Mouse (Mus musculus): ENCODE data around the gene Mrpl23.

Gene Mrpl23

DNA sequence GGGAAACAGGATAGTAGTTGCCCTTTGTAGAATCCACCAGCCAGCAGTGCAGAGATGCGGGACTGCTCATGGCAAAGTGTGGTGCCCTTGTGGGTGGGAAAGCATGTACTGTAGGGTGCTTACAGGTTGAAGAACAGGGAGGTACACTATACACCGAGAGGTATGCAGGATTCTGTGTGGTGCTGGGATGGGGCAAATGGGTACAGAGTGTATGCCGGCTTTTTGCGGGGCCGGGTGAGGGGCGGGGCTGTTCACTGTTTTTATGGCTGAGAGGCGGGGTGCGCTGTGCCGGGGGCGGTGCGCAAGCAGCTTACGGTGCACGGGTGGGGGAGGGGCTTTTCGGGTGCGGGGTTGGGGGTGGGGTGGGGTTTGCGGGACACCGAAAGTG is at the start of gene Mrpl23:
TSS of gene Mrpl23 (plus strand) at position 16 of the 388 bp plus-strand sequence.
- in situ Hi-C loops (cut with MboI; ENCODE audit: unreplicated experiment in 2 of 2): loop anchor here in 1 of 2 experiments (5.0 kb wide), 1 partner anchor 85 kb away; no protein-coding TSS in a partner anchor

DNA sequence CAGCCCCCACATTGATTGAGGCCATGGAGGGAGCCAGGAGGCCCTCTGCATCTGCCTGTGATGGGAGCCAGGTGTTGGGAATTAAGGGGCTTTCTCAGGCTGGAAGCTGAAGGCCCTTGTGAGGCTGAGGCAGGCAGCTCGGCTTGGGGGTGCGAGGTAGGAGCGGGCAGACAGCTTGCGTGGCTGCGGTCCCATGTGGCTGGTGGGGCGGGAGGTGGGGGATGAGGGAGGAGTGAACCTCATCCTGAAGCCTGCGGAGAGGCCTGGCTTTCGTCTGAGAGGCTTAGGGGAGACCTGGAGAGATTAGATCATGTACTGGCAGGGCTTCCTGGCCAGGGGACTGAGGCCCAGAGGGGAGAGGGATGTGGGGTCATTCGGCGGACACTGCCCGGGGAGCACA is 49.4 kb upstream of the Mrpl23 start:
- in situ Hi-C loops (cut with MboI; ENCODE audit: unreplicated experiment in 2 of 2): no loop called here

DNA sequence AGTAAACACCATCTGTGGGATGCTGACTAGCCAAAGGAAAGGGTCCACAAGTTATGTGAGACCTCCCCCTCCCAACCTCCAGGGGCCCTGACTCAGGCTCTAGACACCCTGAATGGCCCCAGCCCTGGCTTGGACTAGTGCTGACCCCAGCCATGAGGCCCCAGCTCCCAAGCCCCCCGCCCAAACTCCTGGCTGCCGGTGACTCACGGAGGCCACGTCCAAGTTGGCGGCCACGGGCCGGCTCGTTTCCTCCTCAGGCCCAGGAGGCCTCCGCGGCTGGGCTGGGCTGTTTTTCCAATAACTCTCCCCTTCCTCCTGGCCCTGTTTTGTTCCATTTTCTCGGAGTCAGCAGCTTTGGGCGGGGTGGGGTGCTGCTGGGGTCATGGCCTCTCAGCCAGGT is 47.7 kb upstream of the Mrpl23 start:
- in situ Hi-C loops (cut with MboI; ENCODE audit: unreplicated experiment in 2 of 2): no loop called here

DNA sequence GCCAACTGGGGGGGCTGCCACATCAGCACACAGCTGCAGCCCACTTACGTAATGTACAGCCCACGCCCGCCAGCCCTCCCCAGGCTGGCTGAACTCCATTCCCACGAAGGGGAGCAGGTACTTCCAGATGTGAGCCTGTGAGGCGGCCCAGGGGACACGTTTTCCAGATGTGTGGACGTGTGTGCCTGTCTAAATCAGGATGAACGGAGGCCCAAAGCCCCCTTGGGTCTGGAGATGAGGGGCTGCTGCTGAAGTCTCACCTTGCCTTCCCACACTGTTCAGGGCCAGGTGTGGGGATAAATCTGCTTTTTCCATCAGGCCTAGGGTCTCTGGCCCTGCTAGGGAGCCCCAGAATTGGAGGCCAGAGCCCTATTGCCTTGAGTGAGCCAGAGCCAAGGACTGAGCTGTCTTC is 45.7 kb upstream of the Mrpl23 start:
- in situ Hi-C loops (cut with MboI; ENCODE audit: unreplicated experiment in 2 of 2): no loop called here

DNA sequence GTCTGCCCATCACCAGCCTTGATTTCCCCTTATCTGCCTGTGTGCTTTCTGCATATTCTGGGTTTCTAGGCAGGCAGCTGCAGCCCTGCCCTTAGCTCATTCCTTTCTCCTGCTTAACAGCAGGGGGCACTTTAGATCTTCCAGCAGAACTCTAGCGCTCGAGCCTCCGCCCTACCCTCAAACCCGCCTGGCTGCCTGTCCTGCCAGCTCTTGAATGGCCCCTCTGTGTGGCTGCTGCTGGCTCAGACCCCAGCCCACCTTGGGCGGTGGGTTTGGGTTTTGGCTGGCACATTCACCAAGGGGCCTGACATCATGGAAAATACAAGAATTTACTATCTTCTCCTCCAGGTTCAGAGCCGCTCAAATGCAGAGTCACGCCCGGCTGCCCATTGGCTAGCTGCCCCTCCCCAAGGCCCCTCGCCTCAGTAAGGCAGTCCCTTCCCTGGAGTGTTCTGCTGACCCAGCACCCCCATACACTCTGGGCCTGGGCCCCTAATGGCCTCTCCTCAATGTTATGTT is 45.1 kb upstream of the Mrpl23 start:
- in situ Hi-C loops (cut with MboI; ENCODE audit: unreplicated experiment in 2 of 2): no loop called here

DNA sequence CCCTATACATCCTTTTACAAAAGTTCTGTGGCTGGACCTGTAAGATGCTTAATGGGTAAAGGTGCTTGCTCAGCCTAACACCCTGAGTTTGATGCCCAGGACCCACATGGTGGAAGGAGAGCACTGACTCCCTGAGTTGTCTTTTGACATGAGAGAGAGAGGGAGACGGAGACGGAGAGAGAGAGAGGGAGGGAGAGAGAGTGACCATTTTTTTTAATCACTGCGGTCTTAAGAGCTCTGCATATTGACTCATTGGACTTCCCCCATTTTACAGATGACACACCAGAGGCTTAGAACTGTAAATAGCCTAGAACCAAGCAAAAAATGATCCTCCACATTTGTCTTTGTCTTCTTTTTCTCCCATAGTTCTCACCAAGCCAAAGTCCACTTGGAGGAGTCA is 44.4 kb upstream of the Mrpl23 start:
- in situ Hi-C loops (cut with MboI; ENCODE audit: unreplicated experiment in 2 of 2): no loop called here

DNA sequence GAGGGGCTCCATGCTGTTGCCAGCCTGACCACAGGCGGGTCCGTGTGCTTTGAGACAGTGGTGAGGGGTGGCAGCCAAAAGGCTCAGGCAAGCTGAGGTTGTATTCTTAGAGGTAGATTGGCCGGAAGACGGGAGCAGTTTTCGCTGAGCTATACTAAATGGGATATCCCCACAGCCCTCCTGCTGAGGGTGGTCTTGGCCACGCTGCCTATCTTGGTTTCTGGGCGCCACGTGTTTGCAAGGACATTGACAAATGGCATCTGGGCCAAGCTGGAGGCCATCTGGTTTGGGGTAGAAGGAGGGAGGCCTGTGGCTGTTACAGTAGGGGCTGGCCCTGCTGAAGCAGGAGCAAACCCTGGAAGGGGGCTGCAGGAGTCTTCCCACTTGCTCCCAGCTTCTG is 39.0 kb upstream of the Mrpl23 start:
- in situ Hi-C loops (cut with MboI; ENCODE audit: unreplicated experiment in 2 of 2): loop anchor here in 1 of 2 experiments (10.0 kb wide), 1 partner anchor 91 kb away; no protein-coding TSS in a partner anchor

DNA sequence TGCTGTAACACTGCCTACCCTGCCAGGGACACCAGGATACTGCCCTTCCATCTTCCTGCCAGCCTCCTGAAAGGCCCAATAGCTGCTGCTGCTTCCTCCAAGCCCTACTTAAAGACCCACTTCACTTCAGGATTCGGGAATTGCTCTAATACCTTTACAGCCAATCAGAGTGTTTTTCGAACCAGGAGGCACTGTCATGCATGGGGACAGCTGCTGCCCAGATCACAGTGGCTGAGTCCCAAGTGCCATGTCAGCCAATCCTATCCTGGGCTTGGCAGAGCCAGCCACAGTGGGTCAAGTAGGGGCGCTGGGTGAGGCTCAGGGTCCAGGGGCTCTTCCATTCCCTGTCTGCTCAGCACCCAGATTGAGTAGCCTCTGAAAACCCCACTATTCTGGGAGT is 36.3 kb upstream of the Mrpl23 start:
- in situ Hi-C loops (cut with MboI; ENCODE audit: unreplicated experiment in 2 of 2): loop anchor here (5.0 to 10.0 kb wide), 4 partner anchors 41 to 159 kb away; partner anchors contain the start of gene Tnni2 (in 2 of the 2)

DNA sequence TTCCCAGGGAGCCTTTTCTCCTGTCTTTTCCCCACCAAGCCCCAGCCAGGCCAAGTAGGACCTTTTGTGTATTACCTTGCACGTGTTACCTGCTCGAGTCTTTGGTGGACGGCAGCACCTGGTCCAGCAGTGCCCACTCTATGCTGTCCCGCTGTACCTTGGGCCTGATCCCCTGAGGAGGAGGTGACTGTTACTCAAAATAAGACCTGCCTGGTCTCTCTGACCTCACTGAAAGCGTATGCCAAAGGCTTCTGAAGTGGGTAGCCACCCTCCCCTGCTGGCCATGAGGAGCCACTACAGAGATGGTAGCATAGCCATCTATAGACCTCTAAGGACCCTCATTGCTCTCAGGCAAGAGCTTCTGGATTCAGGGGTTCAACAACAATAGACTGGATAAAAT is 35.7 kb upstream of the Mrpl23 start:
- in situ Hi-C loops (cut with MboI; ENCODE audit: unreplicated experiment in 2 of 2): loop anchor here (5.0 to 10.0 kb wide), 4 partner anchors 41 to 159 kb away; partner anchors contain the start of gene Tnni2 (in 2 of the 2)

DNA sequence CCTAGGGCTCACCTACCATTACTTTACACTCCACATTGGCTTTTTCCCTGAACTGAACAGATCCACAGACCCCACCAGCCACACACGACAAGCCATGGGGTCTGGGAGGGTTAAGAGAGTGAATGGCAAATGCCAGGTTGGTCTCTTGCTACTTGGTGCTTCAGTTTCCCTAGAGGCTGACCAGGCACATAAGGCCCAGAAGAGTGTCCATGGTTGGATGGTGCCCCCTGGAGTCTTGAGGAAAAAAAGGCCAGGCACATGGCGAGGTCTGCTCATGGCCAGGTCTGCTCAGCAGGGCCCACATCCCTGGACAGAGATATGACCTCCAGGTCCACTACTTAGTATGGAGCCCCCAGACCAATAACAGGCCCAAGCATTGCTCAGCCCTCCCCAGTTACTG is 34.7 kb upstream of the Mrpl23 start:
- in situ Hi-C loops (cut with MboI; ENCODE audit: unreplicated experiment in 2 of 2): loop anchor here (5.0 to 10.0 kb wide), 4 partner anchors 40 to 160 kb away; partner anchors contain the start of gene Tnni2 (in 2 of the 2)

DNA sequence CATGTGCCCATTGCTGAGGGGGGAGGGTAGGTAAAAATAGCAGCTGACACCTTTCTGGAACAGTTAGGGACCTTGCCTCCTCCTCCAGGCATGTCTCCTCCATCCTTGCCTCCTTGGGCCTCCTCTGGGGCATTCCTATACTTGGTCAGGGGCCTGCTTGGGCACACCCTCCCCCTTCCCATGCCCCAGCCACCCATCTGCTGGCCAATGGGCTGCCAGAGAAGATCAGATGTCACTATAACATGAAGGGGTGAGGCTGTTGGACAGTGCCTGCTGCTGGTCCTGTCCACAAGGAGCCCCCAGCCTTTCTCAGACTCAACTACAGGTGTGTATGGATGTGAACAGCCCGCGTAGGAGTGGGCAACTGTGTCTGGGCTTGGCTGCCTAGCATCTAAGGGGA is 33.9 kb upstream of the Mrpl23 start, which contains the start of gene Tnnt3:
TSS of gene Tnnt3 (plus strand) at position 262 of the 400 bp plus-strand sequence.
- in situ Hi-C loops (cut with MboI; ENCODE audit: unreplicated experiment in 2 of 2): loop anchor here (5.0 to 10.0 kb wide), 4 partner anchors 39 to 161 kb away; partner anchors contain the start of gene Tnni2 (in 2 of the 2)

DNA sequence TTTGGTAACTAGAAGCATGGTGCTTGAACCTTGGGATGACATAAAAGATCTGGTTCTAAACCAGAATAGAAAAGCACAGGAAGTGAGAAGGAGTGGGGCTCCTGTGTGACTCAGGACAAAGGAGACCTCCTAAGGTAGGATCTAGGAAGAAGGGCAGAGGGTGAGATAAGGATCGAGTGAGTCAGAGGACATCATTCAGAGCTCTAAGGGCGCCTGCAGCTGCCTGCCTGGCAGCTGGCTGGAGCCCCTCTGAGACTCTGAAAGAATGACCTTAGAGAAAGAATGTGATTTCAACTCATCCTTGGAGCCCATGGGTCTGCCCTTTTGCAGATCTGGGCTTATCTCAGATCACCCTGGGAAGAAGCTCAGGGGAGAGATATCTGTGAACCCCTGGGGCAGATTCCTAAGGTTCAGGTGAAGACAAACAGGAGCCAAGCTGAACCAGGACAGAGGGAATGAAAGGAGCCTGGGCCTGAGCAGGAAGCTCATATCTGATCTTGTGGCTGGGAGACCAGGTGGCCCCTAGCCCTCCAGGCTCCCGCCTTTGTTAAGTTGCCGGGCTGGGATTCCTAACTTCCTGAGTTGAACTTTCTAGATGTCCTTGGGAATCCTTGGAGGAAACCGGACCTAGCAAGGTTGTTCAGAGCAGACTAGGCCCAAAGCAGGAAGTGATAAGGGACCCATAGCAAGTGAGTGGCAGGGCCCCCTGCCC is 33.3 kb upstream of the Mrpl23 start:
- in situ Hi-C loops (cut with MboI; ENCODE audit: unreplicated experiment in 2 of 2): loop anchor here (5.0 to 10.0 kb wide), 4 partner anchors 38 to 162 kb away; partner anchors contain the start of gene Tnni2 (in 2 of the 2)

DNA sequence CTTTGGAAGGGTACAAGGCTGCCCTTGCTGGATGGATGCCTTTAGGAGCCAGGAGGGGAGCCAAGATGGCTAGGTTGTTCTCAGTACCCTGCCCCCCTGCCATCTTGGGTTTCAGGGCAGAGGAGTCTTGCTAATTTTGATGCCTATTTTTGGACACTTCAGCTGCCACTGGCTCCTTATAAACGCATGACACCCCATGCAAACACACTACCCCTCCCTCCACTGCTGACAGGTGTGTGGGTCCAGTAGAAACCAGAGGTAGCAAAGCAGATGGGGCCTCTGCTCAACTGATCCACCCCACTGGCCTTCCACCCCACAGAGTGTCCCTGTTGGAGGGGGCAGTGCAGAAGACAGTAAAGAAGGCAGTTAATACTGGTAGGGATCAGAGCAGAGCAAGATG is 32.5 kb upstream of the Mrpl23 start:
- in situ Hi-C loops (cut with MboI; ENCODE audit: unreplicated experiment in 2 of 2): loop anchor here in 1 of 2 experiments (25.0 kb wide), 1 partner anchor 562 kb away; the partner anchor contains the start of genes Cd81 and Tssc4

DNA sequence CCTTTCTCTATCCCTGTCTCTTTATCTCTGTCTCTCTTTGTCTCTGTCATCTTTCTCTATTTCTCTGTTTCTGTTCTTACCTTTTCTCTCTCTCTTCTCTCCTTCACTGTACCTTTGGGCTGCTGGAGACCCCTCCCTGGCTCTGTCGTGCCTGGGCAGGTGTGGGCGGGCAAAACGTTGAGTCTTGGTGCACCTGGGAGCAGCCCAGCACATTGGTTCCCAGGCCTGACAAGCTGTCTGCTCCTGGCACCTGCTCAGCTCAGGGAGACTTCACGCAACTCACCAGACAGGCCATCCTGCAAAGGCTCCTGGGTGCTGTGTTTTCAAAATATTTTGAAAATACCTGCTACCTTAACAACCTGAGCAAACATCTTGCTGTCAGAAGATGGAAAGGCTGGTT is 29.3 kb upstream of the Mrpl23 start:
- in situ Hi-C loops (cut with MboI; ENCODE audit: unreplicated experiment in 2 of 2): loop anchor here in 1 of 2 experiments (25.0 kb wide), 1 partner anchor 559 kb away; the partner anchor contains the start of genes Cd81 and Tssc4

DNA sequence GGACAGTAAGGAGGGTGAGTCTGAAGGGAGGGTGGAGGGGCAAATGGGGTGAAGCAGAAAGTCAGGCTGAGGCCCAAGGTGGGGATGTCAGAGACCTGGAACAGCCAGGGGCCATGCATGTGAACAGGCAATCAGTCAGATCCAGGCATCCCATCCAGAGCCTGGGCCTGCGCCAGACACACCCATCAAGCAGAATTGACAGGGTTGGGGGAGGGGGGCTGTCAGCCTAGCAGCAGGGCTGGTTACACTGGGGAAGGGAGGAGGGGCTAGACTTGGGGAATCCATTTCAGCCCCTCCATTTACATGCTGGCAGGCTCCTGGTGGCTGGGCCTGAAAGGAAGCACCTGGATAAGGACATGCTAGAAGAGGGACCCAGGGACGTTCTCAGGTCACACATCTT is 26.5 kb upstream of the Mrpl23 start:
- in situ Hi-C loops (cut with MboI; ENCODE audit: unreplicated experiment in 2 of 2): loop anchor here in 1 of 2 experiments (25.0 kb wide), 1 partner anchor 556 kb away; the partner anchor contains the start of genes Cd81 and Tssc4

DNA sequence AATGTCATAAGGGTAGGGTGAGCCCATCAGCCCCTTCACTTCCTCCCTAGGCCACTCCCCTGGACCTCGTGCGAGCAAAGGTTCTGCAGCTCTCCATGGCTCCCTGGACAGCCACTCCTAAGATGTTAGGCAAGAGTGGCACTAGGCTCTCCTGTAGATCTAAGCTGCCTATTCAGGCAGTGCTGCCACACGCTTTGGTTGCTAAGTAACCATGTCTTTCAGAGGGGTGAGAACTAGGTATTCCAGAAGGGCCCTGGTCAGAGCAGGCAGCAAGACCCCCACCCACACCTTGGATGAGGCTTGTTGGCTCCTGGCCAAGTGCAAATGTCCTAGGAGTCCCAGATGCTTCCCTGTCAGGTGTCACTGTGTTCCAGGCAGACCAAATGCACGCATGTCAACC is 26.0 kb upstream of the Mrpl23 start:
- in situ Hi-C loops (cut with MboI; ENCODE audit: unreplicated experiment in 2 of 2): loop anchor here in 1 of 2 experiments (25.0 kb wide), 1 partner anchor 556 kb away; the partner anchor contains the start of genes Cd81 and Tssc4

DNA sequence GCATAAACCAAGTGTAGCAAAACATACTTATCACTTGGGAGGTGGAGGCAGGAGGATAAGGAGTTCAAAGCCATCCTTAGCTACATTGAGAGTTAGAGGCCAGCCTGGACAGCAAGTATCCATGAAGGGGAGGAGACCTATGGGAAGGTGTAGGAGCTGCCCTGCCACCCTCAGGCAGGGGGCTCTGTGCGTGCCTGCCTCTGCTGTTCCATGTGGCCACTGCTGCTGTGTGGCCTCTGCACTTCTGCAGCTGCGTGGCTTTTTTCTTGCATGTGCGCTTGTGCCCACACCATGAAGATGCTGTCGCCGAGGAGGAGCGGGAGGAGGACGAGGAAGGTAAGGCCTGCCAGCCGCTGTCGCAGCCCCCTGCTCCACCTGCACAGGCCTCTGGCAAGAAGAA is 25.0 kb upstream of the Mrpl23 start:
- in situ Hi-C loops (cut with MboI; ENCODE audit: unreplicated experiment in 2 of 2): loop anchor here in 1 of 2 experiments (25.0 kb wide), 1 partner anchor 555 kb away; the partner anchor contains the start of genes Cd81 and Tssc4

DNA sequence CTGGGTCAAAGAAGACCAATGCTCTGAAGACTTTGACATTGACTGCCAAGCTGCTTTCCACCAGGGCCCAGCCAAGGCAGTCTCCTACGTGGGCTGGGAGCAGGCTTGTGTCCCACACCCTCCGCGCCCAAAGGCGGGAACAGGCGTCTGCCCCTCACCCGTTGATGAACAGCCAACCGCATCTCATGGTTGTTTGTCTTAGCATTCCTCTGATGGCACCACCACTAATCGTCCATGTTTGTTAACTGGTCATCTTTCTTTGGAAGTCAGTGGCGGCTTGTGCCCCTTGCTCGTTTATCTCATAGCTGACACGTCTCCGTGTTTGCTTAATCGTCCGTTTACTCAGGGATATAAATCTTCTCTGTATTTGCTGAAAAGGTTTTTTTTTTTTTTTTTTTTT is 23.0 kb upstream of the Mrpl23 start:
- in situ Hi-C loops (cut with MboI; ENCODE audit: unreplicated experiment in 2 of 2): loop anchor here in 1 of 2 experiments (25.0 kb wide), 1 partner anchor 553 kb away; the partner anchor contains the start of genes Cd81 and Tssc4

DNA sequence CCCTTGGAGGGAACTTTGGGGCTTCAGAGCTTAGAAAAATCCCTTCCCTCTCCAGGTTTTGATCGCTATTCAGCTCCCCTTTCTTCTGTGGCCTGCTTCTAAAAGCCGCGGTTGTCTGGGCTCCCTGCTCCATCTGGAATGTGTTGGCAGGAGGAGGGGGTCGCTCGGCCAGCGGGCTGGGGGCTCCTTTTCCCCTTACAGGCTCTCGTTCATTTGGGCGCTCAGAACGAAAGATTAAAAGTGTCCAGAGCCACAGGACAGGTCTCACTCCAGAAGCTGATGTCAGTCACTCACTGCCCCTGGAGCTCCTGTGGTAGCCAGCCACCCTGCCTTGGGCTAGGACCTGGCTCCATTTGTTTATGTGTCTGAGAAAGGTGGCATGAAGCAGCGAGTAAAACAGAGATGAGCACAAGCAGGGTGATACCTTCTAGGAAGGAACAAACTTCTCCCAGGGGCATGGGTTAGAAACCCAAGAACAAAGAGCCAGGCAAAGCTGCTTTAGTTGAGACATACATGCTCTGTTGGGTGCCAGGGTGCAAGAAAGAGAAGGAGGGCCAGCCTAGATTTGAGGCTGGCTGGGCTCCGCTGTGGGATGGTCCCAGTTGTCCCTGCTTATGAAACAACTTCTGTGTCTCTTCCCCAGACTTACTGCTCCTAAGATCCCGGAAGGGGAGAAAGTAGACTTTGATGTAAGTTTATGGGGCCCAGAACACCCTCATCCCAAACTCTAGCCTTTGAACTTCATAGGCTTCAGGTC is 22.3 kb upstream of the Mrpl23 start:
- in situ Hi-C loops (cut with MboI; ENCODE audit: unreplicated experiment in 2 of 2): loop anchor here in 1 of 2 experiments (25.0 kb wide), 1 partner anchor 552 kb away; the partner anchor contains the start of genes Cd81 and Tssc4

DNA sequence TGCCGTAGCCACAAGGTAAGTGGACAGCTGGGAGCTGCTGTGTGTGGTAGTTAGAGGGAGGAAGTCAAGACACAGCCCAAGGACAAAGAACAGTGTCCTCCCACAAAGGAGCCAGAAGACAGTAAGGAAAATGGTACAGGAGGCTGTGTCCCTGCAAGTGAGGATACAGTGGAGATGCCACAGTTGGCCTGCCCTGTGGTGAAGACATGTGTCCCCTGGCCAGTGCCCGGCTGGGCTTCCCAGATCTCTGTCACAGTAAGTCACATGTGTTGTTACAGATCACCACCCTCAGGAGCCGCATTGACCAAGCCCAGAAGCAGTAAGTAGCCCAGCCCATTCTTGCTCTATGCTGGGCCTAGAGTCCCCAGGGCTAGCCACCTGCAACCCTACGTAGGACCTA is 18.4 kb upstream of the Mrpl23 start:
- in situ Hi-C loops (cut with MboI; ENCODE audit: unreplicated experiment in 2 of 2): loop anchor here in 1 of 2 experiments (25.0 kb wide), 1 partner anchor 548 kb away; the partner anchor contains the start of genes Cd81 and Tssc4
